Mouse (Mus musculus): ENCODE data around the gene Fscn2. TPM values are rescaled to one million over a fixed set of nuclear protein-coding genes. Genes with fewer than 3 reads are reported as not detected.
"Not testable (repeated sequence)": the region's sequence is repeated elsewhere in the genome, so short reads cannot be mapped to it uniquely, and the experiment has no call there.

Gene Fscn2
- polyA plus RNA-seq, 1 experiment from 2014 or later = 0.88 TPM

GRCm38 (mm10) chr11:120387157-120387556 lies 25.8 kb downstream of the Fscn2 start:
- Histone ChIP-seq H3K36me3 (peaks cover 54% of the 10 kb centered on the region), H3K27ac (replicated peaks) (no peak overlapping the region), H3K4me3 (no peak overlapping the region), H3K27me3 (no peaks in the 10 kb centered on the region), H3K9ac (no peak overlapping the region), H3K4me1 (replicated peaks) (no peaks in the 10 kb centered on the region), H3K4me2 (no peak overlapping the region), H3K9me3 (no peaks in the 10 kb centered on the region)
- 70% methylated on average over 2 of the region's 2 CpGs for WGBS
- ATAC-seq (ENCODE audit: low FRiP score, low read depth) = no peak

- no peak overlapping the region for H3K9ac ChIP-seq
- 92% methylated on average over 9 of the region's 9 CpGs for WGBS
- H3K27me3 ChIP-seq = no peaks in the 10 kb centered on the region
- no peak for ATAC-seq (ENCODE audit: low FRiP score, low read depth)
- H3K9me3 ChIP-seq = no peaks in the 10 kb centered on the region
- no peak overlapping the region for H3K4me2 ChIP-seq
- peaks cover 46% of the 10 kb centered on the region for H3K36me3 ChIP-seq
- H3K27ac ChIP-seq (replicated peaks) = no peak overlapping the region
- no peak overlapping the region for H3K4me3 ChIP-seq
- no peaks in the 10 kb centered on the region for H3K4me1 ChIP-seq (replicated peaks)
Measured at GRCm38 (mm10) chr11:120388580-120388979, 27.2 kb downstream of the Fscn2 start.

- H3K9ac ChIP-seq = no peak overlapping the region
- H3K4me3 ChIP-seq = no peak overlapping the region
- no peak overlapping the region for H3K27ac ChIP-seq (replicated peaks)
- H3K27me3 ChIP-seq = no peaks in the 10 kb centered on the region
- H3K9me3 ChIP-seq = no peaks in the 10 kb centered on the region
- H3K36me3 ChIP-seq = peaks cover 33% of the 10 kb centered on the region; the same call in 1 of the 2 replicates
- H3K4me1 ChIP-seq (replicated peaks) = no peaks in the 10 kb centered on the region
- no peak for ATAC-seq (ENCODE audit: low FRiP score, low read depth)
- 83% methylated on average over 4 of the region's 4 CpGs for WGBS
- H3K4me2 ChIP-seq = no peak overlapping the region
Measured at GRCm38 (mm10) chr11:120395661-120396060, 34.3 kb downstream of the Fscn2 start.

- no peak overlapping the region for H3K4me2 ChIP-seq
- H3K4me1 ChIP-seq (replicated peaks) = no peaks in the 10 kb centered on the region
- peaks cover 37% of the 10 kb centered on the region; the same call in 1 of the 2 replicates for H3K36me3 ChIP-seq
- 81% methylated on average over 2 of the region's 2 CpGs for WGBS
- H3K4me3 ChIP-seq = no peak overlapping the region
- no peak overlapping the region for H3K27ac ChIP-seq (replicated peaks)
- no peaks in the 10 kb centered on the region for H3K27me3 ChIP-seq
- no peak for ATAC-seq (ENCODE audit: low FRiP score, low read depth)
- no peak overlapping the region for H3K9ac ChIP-seq
- H3K9me3 ChIP-seq = no peaks in the 10 kb centered on the region
Measured at GRCm38 (mm10) chr11:120397602-120398001, 36.3 kb downstream of the Fscn2 start.

DNA sequence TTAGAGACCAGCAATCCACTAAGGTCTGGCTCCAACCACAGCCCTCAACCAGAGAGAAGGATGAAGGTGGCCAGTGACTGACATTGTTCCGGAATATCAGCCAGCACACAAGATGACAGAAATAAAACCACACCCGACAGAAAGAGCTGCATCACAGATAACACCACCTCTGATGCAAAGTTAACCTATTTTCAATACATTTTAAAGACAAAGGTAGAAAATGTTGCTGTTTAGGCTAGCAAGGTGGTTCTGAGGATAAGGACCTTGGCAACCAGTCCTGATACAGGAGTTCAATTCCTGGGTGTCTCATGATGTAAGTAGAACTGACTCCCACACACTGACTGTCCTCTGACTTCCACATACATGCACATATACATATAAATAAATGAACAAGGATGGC lies 38.0 kb downstream of the Fscn2 start:
- no peak overlapping the region for H3K4me3 ChIP-seq
- H3K27me3 ChIP-seq = no peaks in the 10 kb centered on the region
- no peak for ATAC-seq (ENCODE audit: low FRiP score, low read depth)
- H3K9me3 ChIP-seq = no peaks in the 10 kb centered on the region
- 95% methylated on average over 2 of the region's 2 CpGs for WGBS
- H3K4me1 ChIP-seq (replicated peaks) = no peaks in the 10 kb centered on the region
- H3K36me3 ChIP-seq = peaks cover 46% of the 10 kb centered on the region
- no peak overlapping the region for H3K4me2 ChIP-seq
- H3K27ac ChIP-seq (replicated peaks) = no peak overlapping the region
- H3K9ac ChIP-seq = no peak overlapping the region

- H3K9ac ChIP-seq = no peak overlapping the region
- no peak overlapping the region for H3K4me3 ChIP-seq
- H3K4me2 ChIP-seq = no peak overlapping the region
- ATAC-seq (ENCODE audit: low FRiP score, low read depth) = no peak
- H3K36me3 ChIP-seq = peaks cover 76% of the 10 kb centered on the region
- H3K9me3 ChIP-seq = no peaks in the 10 kb centered on the region
- WGBS = 100% methylated on average over 1 of the region's 1 CpGs
- H3K4me1 ChIP-seq (replicated peaks) = no peaks in the 10 kb centered on the region
- no peak overlapping the region for H3K27ac ChIP-seq (replicated peaks)
- H3K27me3 ChIP-seq = no peaks in the 10 kb centered on the region
Measured at GRCm38 (mm10) chr11:120404814-120405213, 43.5 kb downstream of the Fscn2 start.

GRCm38 (mm10) chr11:120405867-120406266 lies 44.5 kb downstream of the Fscn2 start:
- ATAC-seq (ENCODE audit: low FRiP score, low read depth) = no peak
- Histone ChIP-seq H3K36me3 (peaks cover 76% of the 10 kb centered on the region), H3K4me3 (no peak overlapping the region), H3K27me3 (no peaks in the 10 kb centered on the region), H3K4me2 (no peak overlapping the region), H3K9ac (no peak overlapping the region), H3K27ac (replicated peaks) (no peak overlapping the region), H3K9me3 (no peaks in the 10 kb centered on the region), H3K4me1 (replicated peaks) (no peaks in the 10 kb centered on the region)
- WGBS = 93% methylated on average over 3 of the region's 3 CpGs

GRCm38 (mm10) chr11:120406445-120406844 lies 45.1 kb downstream of the Fscn2 start:
- Histone ChIP-seq H3K9me3 (no peaks in the 10 kb centered on the region), H3K4me3 (no peak overlapping the region), H3K9ac (no peak overlapping the region), H3K27me3 (no peaks in the 10 kb centered on the region), H3K4me2 (no peak overlapping the region), H3K27ac (replicated peaks) (no peak overlapping the region), H3K4me1 (replicated peaks) (no peaks in the 10 kb centered on the region), H3K36me3 (peaks cover 79% of the 10 kb centered on the region)
- 78% methylated on average over 1 of the region's 1 CpGs for WGBS
- ATAC-seq (ENCODE audit: low FRiP score, low read depth) = no peak

DNA sequence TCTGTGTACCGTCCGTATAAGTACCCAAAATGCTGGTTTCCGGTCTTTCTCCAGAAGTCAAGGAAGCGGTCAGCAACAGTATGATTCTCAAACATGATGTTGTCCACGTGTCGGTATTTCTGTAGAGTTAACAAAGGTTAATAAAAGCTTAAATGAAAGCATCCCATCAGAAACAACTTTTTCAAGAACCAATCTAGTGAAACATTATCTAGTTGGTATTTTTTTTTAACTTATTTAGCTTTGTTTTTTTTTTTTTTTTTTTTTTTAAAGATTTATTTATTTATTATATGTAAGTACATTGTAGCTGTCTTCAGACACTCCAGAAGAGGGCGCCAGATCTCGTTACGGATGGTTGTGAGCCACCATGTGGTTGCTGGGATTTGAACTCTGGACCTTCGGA lies 52.3 kb downstream of the Fscn2 start:
- not testable (repeated sequence) for H3K4me2 ChIP-seq; H3K9me3 ChIP-seq; H3K4me1 ChIP-seq (replicated peaks); H3K4me3 ChIP-seq; H3K9ac ChIP-seq; H3K27me3 ChIP-seq; ATAC-seq (ENCODE audit: low FRiP score, low read depth); H3K27ac ChIP-seq (replicated peaks)
- peaks cover 82% of the 10 kb centered on the region for H3K36me3 ChIP-seq
- WGBS = 95% methylated on average over 7 of the region's 10 CpGs

Small RNA genes within 50 kb of the gene (microRNA-seq; reads per million reads assigned to microRNA genes)
- not detected for gene Gm23419
- 2.4 reads per million, percentile 6 among the genes with 10 or more reads in this experiment for gene Mir6935

Other genes starting within 250 kb of the Fscn2 start
- 112 and 116 TPM in 2 replicates for gene Slc38a10, start 210.2 kb upstream of the Fscn2 start, polyA plus RNA-seq (2015; fragmentation: Nextera tagmentation; extraction: Ambion mirVana)
- 11.5 and 12.5 TPM in 2 replicates for gene Bahcc1, start 128.6 kb upstream of the Fscn2 start, polyA plus RNA-seq (2015; fragmentation: Nextera tagmentation; extraction: Ambion mirVana)
- gene Actg1, start 13.0 kb upstream of the Fscn2 start, polyA plus RNA-seq (2015; fragmentation: Nextera tagmentation; extraction: Ambion mirVana) = 3,943 and 4,131 TPM in 2 replicates
- 95.4 and 110 TPM in 2 replicates for gene Faap100, start 17.2 kb downstream of the Fscn2 start, polyA plus RNA-seq (2015; fragmentation: Nextera tagmentation; extraction: Ambion mirVana)
- gene Nploc4, start 76.2 kb downstream of the Fscn2 start, polyA plus RNA-seq (2015; fragmentation: Nextera tagmentation; extraction: Ambion mirVana) = 34.9 and 36.9 TPM in 2 replicates
- gene Tspan10, start 81.1 kb downstream of the Fscn2 start, polyA plus RNA-seq (2015; fragmentation: Nextera tagmentation; extraction: Ambion mirVana) = not detected in 2 replicates
- 0.22 and 0.51 TPM in 2 replicates for gene Pde6g, start 92.0 kb downstream of the Fscn2 start, polyA plus RNA-seq (2015; fragmentation: Nextera tagmentation; extraction: Ambion mirVana)
- 11.5 and 12.0 TPM in 2 replicates for gene Oxld1, start 96.5 kb downstream of the Fscn2 start, polyA plus RNA-seq (2015; fragmentation: Nextera tagmentation; extraction: Ambion mirVana)
- 24.8 and 28.9 TPM in 2 replicates for gene Ccdc137, start 96.6 kb downstream of the Fscn2 start, polyA plus RNA-seq (2015; fragmentation: Nextera tagmentation; extraction: Ambion mirVana)
- 61.5 and 64.1 TPM in 2 replicates for gene Arl16, start 106.1 kb downstream of the Fscn2 start, polyA plus RNA-seq (2015; fragmentation: Nextera tagmentation; extraction: Ambion mirVana)
- 122 and 125 TPM in 2 replicates for gene Mrpl12, start 123.1 kb downstream of the Fscn2 start, polyA plus RNA-seq (2015; fragmentation: Nextera tagmentation; extraction: Ambion mirVana)
- gene Slc25a10, start 130.3 kb downstream of the Fscn2 start, polyA plus RNA-seq (2015; fragmentation: Nextera tagmentation; extraction: Ambion mirVana) = 31.7 and 31.9 TPM in 2 replicates
- 0.41 and 0.75 TPM in 2 replicates for gene Gcgr, start 169.2 kb downstream of the Fscn2 start, polyA plus RNA-seq (2015; fragmentation: Nextera tagmentation; extraction: Ambion mirVana)
- gene Mcrip1, start 188.2 kb downstream of the Fscn2 start, polyA plus RNA-seq (2015; fragmentation: Nextera tagmentation; extraction: Ambion mirVana) = 243 and 246 TPM in 2 replicates
- gene Ppp1r27, start 189.6 kb downstream of the Fscn2 start, polyA plus RNA-seq (2015; fragmentation: Nextera tagmentation; extraction: Ambion mirVana) = not detected in 2 replicates
- 263 and 274 TPM in 2 replicates for gene P4hb, start 211.7 kb downstream of the Fscn2 start, polyA plus RNA-seq (2015; fragmentation: Nextera tagmentation; extraction: Ambion mirVana)
- gene Arhgdia, start 220.1 kb downstream of the Fscn2 start, polyA plus RNA-seq (2015; fragmentation: Nextera tagmentation; extraction: Ambion mirVana) = 492 and 533 TPM in 2 replicates
- 247 and 251 TPM in 2 replicates for gene Alyref, start 236.8 kb downstream of the Fscn2 start, polyA plus RNA-seq (2015; fragmentation: Nextera tagmentation; extraction: Ambion mirVana)
- gene Anapc11, start 236.9 kb downstream of the Fscn2 start, polyA plus RNA-seq (2015; fragmentation: Nextera tagmentation; extraction: Ambion mirVana) = 200 and 215 TPM in 2 replicates
- 0.71 and 1.1 TPM in 2 replicates for gene Npb, start 246.9 kb downstream of the Fscn2 start, polyA plus RNA-seq (2015; fragmentation: Nextera tagmentation; extraction: Ambion mirVana)